Mouse (Mus musculus) splenic B cell, adult 2 months (primary cell): ENCODE measurements around the gene Cdc42.

Source experiments
- DNase-seq: peaks from one replicate; pipeline ENCODE4 v3.0.0-alpha.2; 2011; ENCODE audit warnings: low read depth, low spot score
- H3K27me3 ChIP-seq: 2 replicates; pipeline ENCODE4 v1.6.1; 2012; ENCODE audit warnings: mild to moderate bottlenecking, low read length, moderate library complexity, mixed read lengths; ENCODE audit not compliant: control insufficient read depth, poor library complexity, insufficient read depth, severe bottlenecking
- H3K36me3 ChIP-seq: 2 replicates; pipeline ENCODE4 v1.6.1; 2012; ENCODE audit warnings: mild to moderate bottlenecking, low read length, moderate library complexity, mixed read lengths; ENCODE audit not compliant: control insufficient read depth, poor library complexity, insufficient read depth, severe bottlenecking

Gene Cdc42

GRCm38 (mm10) chr4:137289701-137290100 lies 67.8 kb downstream of the Cdc42 start:
- no peak for DNase-seq
- H3K36me3 ChIP-seq: no peaks in the 10 kb centered on the region
- no peaks in the 10 kb centered on the region for H3K27me3 ChIP-seq

DNA sequence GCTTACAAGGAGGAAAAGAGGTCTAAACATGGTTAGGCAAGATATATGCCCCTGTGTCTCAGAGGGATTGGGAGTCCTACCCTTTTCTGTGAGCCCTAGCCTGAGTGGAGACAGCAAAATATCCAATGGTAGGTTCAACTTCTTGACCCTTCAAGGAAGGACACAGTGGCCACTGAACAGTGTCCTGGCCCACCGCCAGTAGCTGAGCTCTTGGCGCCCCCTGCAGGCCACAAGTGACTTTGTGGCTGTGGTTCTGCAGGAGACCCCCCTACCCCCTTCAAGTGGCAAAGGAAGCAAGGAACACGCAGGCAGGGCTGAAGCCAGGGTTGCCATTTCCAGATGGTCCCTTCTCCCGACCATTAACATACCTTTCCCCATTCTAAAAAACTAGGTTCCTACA lies 69.7 kb downstream of the Cdc42 start:
- H3K36me3 ChIP-seq: no peaks in the 10 kb centered on the region
- DNase-seq: peak; percentile 48
- H3K27me3 ChIP-seq: no peaks in the 10 kb centered on the region

DNA sequence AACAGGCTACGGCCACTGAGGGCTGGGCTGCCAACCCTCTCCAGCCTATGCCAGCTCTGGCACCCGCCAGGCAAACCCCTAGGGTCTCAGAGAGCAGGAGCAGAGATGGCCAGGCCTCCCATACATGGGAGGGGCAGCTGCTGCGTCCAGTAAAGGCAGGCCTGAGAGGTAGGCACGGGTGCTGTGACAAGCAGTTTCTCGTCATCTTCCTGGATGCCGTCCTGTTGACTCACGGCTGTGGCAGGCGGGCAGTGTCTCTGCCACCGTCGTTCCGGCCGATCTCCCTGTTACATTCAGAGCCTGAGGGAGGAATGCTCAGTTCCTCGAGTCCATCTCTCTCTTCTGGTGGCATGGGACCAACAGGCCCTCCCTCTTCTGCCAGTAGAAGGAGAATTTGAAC lies 70.3 kb downstream of the Cdc42 start:
- DNase-seq: no peak
- Histone ChIP-seq H3K36me3 (no peaks in the 10 kb centered on the region), H3K27me3 (no peaks in the 10 kb centered on the region)

GRCm38 (mm10) chr4:137286662-137286953 lies 70.9 kb downstream of the Cdc42 start:
- no peaks in the 10 kb centered on the region for H3K36me3 ChIP-seq
- no peaks in the 10 kb centered on the region for H3K27me3 ChIP-seq

GRCm38 (mm10) chr4:137285876-137286661 lies 71.5 kb downstream of the Cdc42 start:
- DNase-seq: no peak
- Histone ChIP-seq H3K36me3 (no peaks in the 10 kb centered on the region), H3K27me3 (no peaks in the 10 kb centered on the region)

More at GRCm38 (mm10) chr4:137286662-137286953, 70.9 kb downstream of the Cdc42 start:
- no peak for DNase-seq

- Histone ChIP-seq H3K36me3 (no peaks in the 10 kb centered on the region), H3K27me3 (no peaks in the 10 kb centered on the region; the same call in 1 of the 2 replicates)
- no peak for DNase-seq
Observed at GRCm38 (mm10) chr4:137283407-137283732, 74.2 kb downstream of the Cdc42 start.

DNA sequence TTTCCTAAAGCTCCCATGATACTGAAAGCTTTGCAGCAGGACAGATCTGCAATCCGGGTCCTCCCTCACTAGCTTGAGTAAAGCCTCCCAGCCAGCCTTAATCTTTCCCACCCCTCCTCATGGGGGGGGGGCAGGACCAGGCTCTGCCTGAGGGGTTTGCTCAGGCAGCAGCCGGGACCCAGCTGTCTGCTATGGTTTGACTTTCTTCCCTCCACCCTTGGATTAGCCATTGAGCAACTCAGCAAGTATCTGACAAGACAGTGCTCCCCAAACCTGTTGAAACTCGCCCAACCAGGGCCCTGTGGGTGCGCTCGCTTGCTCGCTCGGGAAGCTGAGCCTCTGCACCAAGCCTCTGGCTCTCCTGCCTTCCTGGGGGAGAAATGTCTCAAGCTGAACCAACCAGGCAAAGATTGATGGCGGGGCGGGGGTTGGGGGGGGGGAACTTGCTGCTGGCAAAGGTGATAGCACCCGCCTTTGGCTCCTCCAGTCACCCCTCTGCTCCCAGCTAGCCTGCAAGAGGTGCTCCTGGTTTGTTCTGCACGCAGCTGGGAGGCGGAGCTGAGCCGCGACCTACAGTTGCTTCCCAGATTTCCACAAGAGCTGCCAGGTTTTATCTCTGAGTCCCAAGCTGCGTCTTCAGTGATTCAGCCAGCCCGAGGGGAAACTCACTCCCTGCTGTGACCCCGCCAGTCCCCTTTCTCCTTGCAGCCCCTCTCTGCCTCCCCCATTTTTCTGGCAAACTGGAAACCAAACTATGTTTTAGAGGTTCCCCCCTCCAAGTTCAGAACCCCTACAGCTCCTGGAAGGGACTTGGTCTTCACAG lies 74.7 kb downstream of the Cdc42 start:
- Histone ChIP-seq H3K27me3 (no peaks in the 10 kb centered on the region; the same call in 1 of the 2 replicates), H3K36me3 (no peaks in the 10 kb centered on the region)
- DNase-seq: no peak

DNA sequence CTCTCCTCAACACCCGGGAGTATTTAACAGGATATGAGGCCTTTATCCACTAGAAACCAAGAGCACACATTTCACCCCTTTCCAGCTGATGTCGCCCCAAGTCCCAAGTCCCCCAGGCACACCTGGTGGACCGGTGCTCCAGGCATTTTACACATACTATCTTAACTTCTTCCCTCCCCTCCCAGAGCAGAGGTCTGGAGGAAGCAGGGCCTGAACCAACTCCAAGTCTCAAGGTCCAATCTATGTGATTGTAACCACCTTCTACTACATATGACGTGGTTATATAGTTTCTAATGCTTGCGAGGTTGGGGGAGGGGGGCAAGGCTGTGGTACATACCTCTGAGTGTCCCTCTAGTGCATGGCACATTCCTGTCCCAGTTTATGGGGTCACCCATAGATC lies 75.4 kb downstream of the Cdc42 start:
- DNase-seq: no peak
- no peaks in the 10 kb centered on the region for H3K36me3 ChIP-seq
- H3K27me3 ChIP-seq: no peaks in the 10 kb centered on the region; the same call in none of the 2 replicates

DNA sequence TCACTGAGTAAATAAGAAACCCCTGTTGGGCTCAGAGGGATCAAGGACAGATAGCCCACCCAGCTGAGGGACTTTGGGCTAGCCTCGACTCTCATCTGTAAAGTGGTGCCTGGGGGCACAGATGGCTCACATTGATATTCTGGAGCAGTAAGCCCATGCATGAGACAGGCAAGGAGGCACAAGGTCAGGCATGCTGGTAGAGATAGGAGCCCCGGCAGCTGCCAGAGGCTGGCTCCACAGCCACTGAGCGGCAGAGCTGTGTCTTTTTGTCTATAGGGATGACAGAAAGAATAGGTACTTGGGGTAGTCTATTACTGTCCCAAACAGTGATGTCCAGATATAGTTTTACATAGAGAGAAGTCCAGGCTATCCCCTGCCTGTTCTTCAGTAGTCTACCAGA lies 76.2 kb downstream of the Cdc42 start:
- H3K36me3 ChIP-seq: no peaks in the 10 kb centered on the region
- no peaks in the 10 kb centered on the region; the same call in none of the 2 replicates for H3K27me3 ChIP-seq
- DNase-seq: no peak

DNA sequence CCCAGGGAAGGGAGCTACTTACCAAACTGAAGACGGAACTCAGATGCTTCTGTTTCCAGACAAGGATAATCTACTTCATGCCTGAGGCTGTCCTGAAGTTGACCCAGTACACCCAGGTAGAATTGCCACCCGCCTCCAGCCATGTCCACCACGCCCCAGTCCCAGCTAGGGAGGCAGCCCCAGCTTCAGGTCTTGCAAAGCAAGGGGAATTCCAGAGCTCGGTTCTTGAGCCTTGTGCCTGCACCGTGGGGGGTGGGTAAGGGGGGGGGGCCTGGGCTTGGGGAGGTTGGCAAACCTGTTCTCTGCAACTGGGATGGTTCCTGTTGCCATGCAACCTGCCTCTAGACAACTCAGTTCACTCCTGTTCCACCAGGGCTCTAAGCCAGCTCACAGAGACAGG lies 78.2 kb downstream of the Cdc42 start:
- Histone ChIP-seq H3K27me3 (no peaks in the 10 kb centered on the region; the same call in none of the 2 replicates), H3K36me3 (no peaks in the 10 kb centered on the region)
- DNase-seq: no peak

DNA sequence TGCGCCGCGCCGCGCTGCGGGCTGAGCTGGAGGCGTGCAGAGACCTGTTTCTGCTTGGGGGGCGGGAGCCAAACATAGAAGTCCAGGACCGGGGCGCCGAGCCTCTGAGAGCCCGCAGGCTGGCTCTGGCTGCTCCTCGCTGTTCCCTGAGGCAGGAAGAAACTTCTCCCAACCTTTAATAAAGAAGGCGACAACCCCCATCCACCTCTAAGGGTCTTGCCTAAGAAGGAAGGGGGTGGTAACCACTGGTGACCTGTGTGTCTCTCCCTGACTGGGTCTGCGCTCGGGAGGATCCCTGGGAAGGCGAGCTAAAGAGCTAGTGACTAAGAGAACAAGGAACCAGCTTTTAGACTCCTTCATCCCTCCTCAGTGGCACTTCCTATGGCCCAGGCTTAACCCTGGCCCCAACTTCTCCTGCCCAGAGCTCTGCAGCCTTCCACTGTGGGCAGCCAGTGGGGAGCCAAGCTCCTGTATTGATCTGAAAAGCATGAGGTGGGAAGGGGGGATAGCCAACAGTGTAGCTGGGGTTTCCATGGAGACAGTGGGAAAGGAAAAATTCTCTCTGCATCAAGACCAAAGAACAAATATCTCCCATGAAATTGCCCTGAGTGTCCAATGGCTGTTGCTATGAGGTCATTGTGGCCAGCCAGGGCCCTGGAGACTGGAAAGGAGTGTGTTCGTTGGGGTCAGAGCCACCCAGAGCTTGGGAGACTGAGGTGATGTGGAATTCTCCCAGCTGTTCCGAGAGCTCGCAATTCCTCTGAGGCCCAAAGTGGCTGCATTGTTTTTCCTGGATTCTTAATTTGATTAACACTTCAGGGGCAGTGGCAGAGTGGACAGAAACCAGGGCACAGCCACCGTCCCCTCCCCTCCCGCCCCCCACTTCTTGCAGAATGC lies 79.1 kb downstream of the Cdc42 start:
- no peak for DNase-seq
- H3K36me3 ChIP-seq: no peaks in the 10 kb centered on the region
- H3K27me3 ChIP-seq: no peaks in the 10 kb centered on the region; the same call in none of the 2 replicates

DNA sequence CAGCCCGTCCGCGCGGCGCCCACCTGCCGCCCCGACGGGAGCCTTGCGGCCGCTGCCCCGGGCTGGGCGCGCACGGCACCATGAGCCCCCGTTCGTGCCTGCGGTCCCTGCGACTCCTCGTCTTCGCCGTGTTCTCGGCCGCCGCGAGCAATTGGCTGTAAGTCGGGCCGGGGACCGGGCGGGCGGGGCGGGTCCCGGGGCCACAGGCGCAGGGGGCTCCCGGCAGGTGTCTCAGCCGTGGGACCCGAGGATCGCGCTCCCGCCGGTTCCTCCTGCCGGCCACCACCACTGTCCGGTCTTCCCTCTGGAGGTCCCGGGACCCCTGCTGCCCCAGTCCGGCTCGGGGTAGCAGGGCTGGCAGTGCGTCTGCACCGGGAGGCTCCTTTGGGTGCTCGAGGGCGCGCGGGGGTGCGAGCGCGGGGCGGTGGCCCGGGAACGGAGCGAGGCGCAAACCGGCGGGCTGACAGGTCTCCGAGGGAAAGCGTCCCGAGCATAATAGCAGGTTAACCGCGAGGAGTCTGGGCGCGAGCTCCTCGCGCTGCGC lies 79.8 kb downstream of the Cdc42 start:
- no peaks in the 10 kb centered on the region for H3K36me3 ChIP-seq
- DNase-seq: no peak

DNA sequence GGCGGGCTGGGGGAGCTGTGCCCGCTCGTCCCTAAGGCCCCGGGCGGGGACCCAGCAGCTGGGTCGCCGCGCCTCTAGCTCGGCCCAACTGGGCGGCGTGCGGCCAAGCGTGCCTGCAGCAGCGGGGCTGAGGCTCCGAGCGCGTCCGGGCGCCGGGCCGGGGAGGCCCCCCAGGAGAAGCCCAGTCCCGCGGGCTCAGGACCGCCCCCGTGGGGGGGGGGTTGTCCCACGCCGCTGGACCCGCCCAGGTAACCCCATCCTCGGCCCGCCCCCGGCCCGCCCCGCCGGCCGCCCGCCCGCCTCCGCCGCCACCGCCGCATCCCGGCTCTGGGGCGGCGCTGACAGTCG lies 80.4 kb downstream of the Cdc42 start, which contains the start of gene Wnt4:
Wnt4 (plus strand) TSS at position 324 of the 348 bp plus-strand sequence.
- no peak for DNase-seq
- no peaks in the 10 kb centered on the region for H3K36me3 ChIP-seq
- no peaks in the 10 kb centered on the region; the same call in none of the 2 replicates for H3K27me3 ChIP-seq

More for the DNA sequence above, 79.8 kb downstream of the Cdc42 start:
- H3K27me3 ChIP-seq: no peaks in the 10 kb centered on the region; the same call in none of the 2 replicates

DNA sequence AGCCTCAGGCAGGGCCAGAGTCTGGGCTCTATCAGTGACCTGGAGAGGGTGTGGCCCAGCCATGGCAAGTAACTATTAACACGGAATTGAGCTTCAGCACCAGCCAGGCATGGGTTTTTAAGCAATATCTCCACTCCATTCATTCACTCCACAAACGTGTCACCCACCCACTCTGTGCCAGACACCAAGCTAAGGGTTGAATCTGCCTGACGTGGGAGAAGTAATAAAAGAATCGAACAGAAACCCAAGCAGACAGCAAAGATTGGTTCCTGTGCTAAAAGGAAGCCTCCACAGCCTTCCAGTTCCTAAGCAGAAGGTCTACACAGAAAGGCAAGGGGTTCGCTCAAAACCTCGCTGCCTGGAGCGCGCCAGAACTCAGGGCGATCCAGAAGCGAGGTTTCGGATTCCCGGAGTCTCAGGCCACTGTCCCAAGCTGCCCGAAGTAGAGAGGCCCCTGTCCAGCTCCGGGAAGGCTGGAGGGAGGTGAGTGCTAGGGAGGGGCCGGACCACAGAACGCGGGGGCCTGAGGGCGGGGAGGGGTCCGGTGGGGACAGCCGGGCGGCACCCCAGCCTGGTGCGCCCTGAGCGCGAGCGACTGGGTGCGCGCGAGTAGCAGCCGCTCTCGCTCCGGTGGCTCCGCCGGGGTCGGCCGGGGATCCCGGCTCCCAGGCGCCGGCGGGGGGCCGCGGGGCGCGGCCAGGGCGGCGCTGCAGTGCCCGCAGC lies 80.9 kb downstream of the Cdc42 start:
- H3K36me3 ChIP-seq: no peaks in the 10 kb centered on the region
- DNase-seq: no peak
- H3K27me3 ChIP-seq: no peaks in the 10 kb centered on the region; the same call in none of the 2 replicates
